Mouse (Mus musculus) heart, postnatal 0 days (tissue): Measurements from ENCODE around the gene Gm8439.

Experiments used
- CTCF ChIP-seq: IDR thresholded peaks from 2 replicates; pipeline ENCODE4 v1.5.1; 2016; ENCODE audit warnings: antibody characterized with exemption, control low read depth, low read depth
- EP300 ChIP-seq: IDR thresholded peaks from 2 replicates; pipeline ENCODE4 v1.6.1; 2016; ENCODE audit warnings: antibody characterized with exemption, low read depth

DNA sequence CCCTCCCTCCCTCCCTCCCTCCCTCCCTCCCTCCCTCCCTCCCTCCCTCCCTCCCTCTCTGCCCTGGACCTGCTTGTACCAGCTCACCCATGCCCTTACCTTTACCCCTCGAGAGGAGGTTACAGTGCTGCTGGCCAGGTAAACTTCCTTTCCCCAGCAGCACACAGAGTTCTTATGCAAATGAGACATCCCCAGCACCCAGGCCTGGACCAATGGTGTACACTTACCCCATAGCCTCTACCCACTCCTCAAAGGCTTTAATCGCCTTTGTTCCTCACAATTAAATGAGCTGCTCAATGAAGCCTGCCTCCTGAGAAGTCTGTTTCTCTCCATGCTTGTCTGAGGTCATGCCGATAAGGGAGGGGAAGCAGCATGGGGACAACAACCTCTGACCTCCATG lies 18.4 kb downstream of the Gm8439 start:
- TF ChIP-seq CTCF (no peak), EP300 (no peak)
